8 mouse cellular contexts compared by ENCODE assay signal in genomic region chr2:30062249-30063093, GRCm38 (mm10). TPM values are rescaled to one million over a fixed set of nuclear protein-coding genes. Genes with fewer than 3 reads are reported as not detected.
DNase-seq lines count a peak whose midpoint lies in the region; ATAC-seq lines count a peak whose summit lies in the region.

No protein-coding gene starts in this region.

- H3K9ac ChIP-seq in forebrain, embryonic 14.5 days (ENCODE audit: low read length), result peak overlapping the region; percentile 63

- no peaks in the 10 kb centered on the region for H3K27me3 ChIP-seq in forebrain, embryonic 14.5 days (replicated peaks; ENCODE audit: control insufficient read depth, insufficient read depth, low read length)
- no peaks in the 10 kb centered on the region for H3K27me3 ChIP-seq in megakaryocyte, embryonic 14.5 days (replicated peaks)

- no peaks in the 10 kb centered on the region for H3K36me3 ChIP-seq in forebrain, embryonic 14.5 days (ENCODE audit: control insufficient read depth, insufficient read depth, low read length)
- H3K36me3 ChIP-seq in megakaryocyte, embryonic 14.5 days (replicated peaks; ENCODE audit: low read length), result no peaks in the 10 kb centered on the region

- peak overlapping the region; percentile 84 for H3K27ac ChIP-seq in forebrain, embryonic 14.5 days (ENCODE audit: low read depth, low read length)

- ATAC-seq in CD4-positive, CD25-positive, alpha-beta regulatory T cell, adult 4 months, result no peak
- no peak for ATAC-seq in forebrain, embryonic 14.5 days
- ATAC-seq in hematopoietic stem cell, adult 5-6 weeks (replicated peaks in 1 of 2; ENCODE audit: insufficient read depth in 1 of 2, low FRiP score in 2 of 2, low TSS enrichment in 1 of 2, low read depth in 1 of 2, poor library complexity in 2 of 2, severe bottlenecking in 2 of 2), result peak; percentile 16 to 24; a peak in 3 of 4 replicates

- H3K4me2 ChIP-seq in forebrain, embryonic 14.5 days (ENCODE audit: low read length), result peak overlapping the region; percentile 87

- H3K4me1 ChIP-seq in forebrain, embryonic 14.5 days (ENCODE audit: control insufficient read depth, insufficient read depth, low read length), result peaks cover 22% of the 10 kb centered on the region
- H3K4me1 ChIP-seq in megakaryocyte, embryonic 14.5 days, result peaks cover 52% of the 10 kb centered on the region

- DNase-seq in CD4-positive, CD25-positive, alpha-beta regulatory T cell, adult 2 months (ENCODE audit: low read depth, low spot score), result peak; percentile 54
- DNase-seq in cerebellum, adult 18-20 months, result peak; percentile 62 to 64
- DNase-seq in forebrain, embryonic 14.5 days (ENCODE audit: low spot score), result peak; percentile 66
- peak; percentile 26 to 42 for DNase-seq in left cerebral cortex, postnatal 25 days (ENCODE audit: low spot score in 2 of 2)
- peak; percentile 64 for DNase-seq in skeletal muscle tissue, adult 2 months (ENCODE audit: low read depth, low spot score)

- intact Hi-C loops in left cerebral cortex, postnatal 25 days (cut with DNase I), result no loop called here

- peak overlapping the region; percentile 52 for H3K4me3 ChIP-seq in forebrain, embryonic 14.5 days (ENCODE audit: low read depth, low read length)
- H3K4me3 ChIP-seq in megakaryocyte, embryonic 14.5 days (replicated peaks), result peak overlapping the region; percentile 95

- under 1% methylated on average over 40 of the region's 40 CpGs for WGBS in forebrain, embryonic 14.5 days

- no peaks in the 10 kb centered on the region for H3K9me3 ChIP-seq in forebrain, embryonic 14.5 days (replicated peaks; ENCODE audit: control insufficient read depth, low read length)
- no peaks in the 10 kb centered on the region for H3K9me3 ChIP-seq in megakaryocyte, embryonic 14.5 days

RNA-seq across cellular contexts. Expression of gene Set, which starts 5.3 kb away (rescaled TPM):
- 100 to 1,000 TPM; 362 to 387 TPM for polyA plus RNA-seq in CD4-positive, CD25-positive, alpha-beta regulatory T cell, adult 4 months (2017; shearing (Covaris generic))
- 379 and 393 TPM in 2 replicates for polyA plus RNA-seq in forebrain, embryonic 14.5 days (2014; fragmentation: Nextera tagmentation; extraction: Ambion mirVana)
- 1,010 and 1,764 TPM in 2 replicates for total RNA-seq in hematopoietic stem cell, adult 5-6 weeks (2017)
- total RNA-seq in left cerebral cortex, postnatal 25 days (2021), result 100 to 1,000 TPM; 186 to 193 TPM
- 207 and 239 TPM in 2 replicates for polyA plus RNA-seq in megakaryocyte, embryonic 14.5 days (2012; ENCODE audit: insufficient read depth, low replicate concordance)

RNA-seq across cellular contexts. Expression of gene Wdr34, which starts 13.8 kb away (rescaled TPM):
- polyA plus RNA-seq in CD4-positive, CD25-positive, alpha-beta regulatory T cell, adult 4 months (2017; shearing (Covaris generic)), result 1 to 10 TPM; 1.5 to 2.0 TPM
- 51.4 and 63.1 TPM in 2 replicates for polyA plus RNA-seq in forebrain, embryonic 14.5 days (2014; fragmentation: Nextera tagmentation; extraction: Ambion mirVana)
- 8.4 and 11.6 TPM in 2 replicates for total RNA-seq in hematopoietic stem cell, adult 5-6 weeks (2017)
- total RNA-seq in left cerebral cortex, postnatal 25 days (2021), result 10 to 100 TPM; 37.4 to 37.9 TPM
- 11.7 and 12.4 TPM in 2 replicates for polyA plus RNA-seq in megakaryocyte, embryonic 14.5 days (2012; ENCODE audit: insufficient read depth, low replicate concordance)

RNA-seq across cellular contexts. Expression of gene Pkn3, which starts 15.0 kb away (rescaled TPM):
- polyA plus RNA-seq in CD4-positive, CD25-positive, alpha-beta regulatory T cell, adult 4 months (2017; shearing (Covaris generic)), result under 1 TPM; 0.16 to 0.48 TPM
- 2.2 and 2.5 TPM in 2 replicates for polyA plus RNA-seq in forebrain, embryonic 14.5 days (2014; fragmentation: Nextera tagmentation; extraction: Ambion mirVana)
- total RNA-seq in hematopoietic stem cell, adult 5-6 weeks (2017), result 20.9 and 24.7 TPM in 2 replicates
- total RNA-seq in left cerebral cortex, postnatal 25 days (2021), result 1 to 10 TPM; 1.6 to 2.4 TPM
- 19.4 and 62.2 TPM in 2 replicates for polyA plus RNA-seq in megakaryocyte, embryonic 14.5 days (2012; ENCODE audit: insufficient read depth, low replicate concordance)

RNA-seq across cellular contexts. Expression of gene Zdhhc12, which starts 31.0 kb away (rescaled TPM):
- 10 to 100 TPM; 32.3 to 44.9 TPM for polyA plus RNA-seq in CD4-positive, CD25-positive, alpha-beta regulatory T cell, adult 4 months (2017; shearing (Covaris generic))
- 21.6 and 24.1 TPM in 2 replicates for polyA plus RNA-seq in forebrain, embryonic 14.5 days (2014; fragmentation: Nextera tagmentation; extraction: Ambion mirVana)
- 5.4 and 6.5 TPM in 2 replicates for total RNA-seq in hematopoietic stem cell, adult 5-6 weeks (2017)
- 1 to 10 TPM; 8.5 to 8.8 TPM for total RNA-seq in left cerebral cortex, postnatal 25 days (2021)
- polyA plus RNA-seq in megakaryocyte, embryonic 14.5 days (2012; ENCODE audit: insufficient read depth, low replicate concordance), result 58.2 and 66.6 TPM in 2 replicates

Comparison
In these comparisons a context has a peak if more than half of its experiments do, and no peak if none do; other contexts are left out.
1. ATAC-seq: peak in hematopoietic stem cell, adult 5-6 weeks (2 of 2); none in CD4-positive, CD25-positive, alpha-beta regulatory T cell, adult 4 months (single experiment) and forebrain, embryonic 14.5 days (single experiment).
2. Peak in every context shown above with its lines, with median percentiles within 50 percentile points of each other: DNase-seq.